Mouse (Mus musculus) layer of hippocampus, adult 2 months (tissue): ENCODE measurements around the gene Vps53. TPM values are rescaled to one million over a fixed set of nuclear protein-coding genes. Genes with fewer than 3 reads are reported as not detected.

ENCODE experiments used
- DNase-seq, 2 experiments: peaks; one replicate each; pipeline ENCODE4 v3.0.0; 2022; ENCODE audit warnings: low spot score in 2 of 2
- H3K27ac ChIP-seq: fragments of 200-600 bp; 2 replicates; pipeline ENCODE4 v1.8.1; 2022
- H3K4me3 ChIP-seq: fragments of 200-600 bp; 2 replicates; pipeline ENCODE4 v1.8.1; 2022; ENCODE audit warnings: mild to moderate bottlenecking
- CTCF ChIP-seq: fragments of 200-600 bp; conservative IDR thresholded peaks from 2 replicates; pipeline ENCODE4 v1.8.1; 2022; ENCODE audit warnings: antibody characterized with exemption, mild to moderate bottlenecking, moderate library complexity
- total RNA-seq, 2 experiments: library from RNA; stranded (reverse); gene quantifications; 2 replicates each; pipeline ENCODE4 v1.2.3; 2021

Gene Vps53
- total RNA-seq, 2 experiments from 2014 or later: 97.1 to 103 TPM

DNA sequence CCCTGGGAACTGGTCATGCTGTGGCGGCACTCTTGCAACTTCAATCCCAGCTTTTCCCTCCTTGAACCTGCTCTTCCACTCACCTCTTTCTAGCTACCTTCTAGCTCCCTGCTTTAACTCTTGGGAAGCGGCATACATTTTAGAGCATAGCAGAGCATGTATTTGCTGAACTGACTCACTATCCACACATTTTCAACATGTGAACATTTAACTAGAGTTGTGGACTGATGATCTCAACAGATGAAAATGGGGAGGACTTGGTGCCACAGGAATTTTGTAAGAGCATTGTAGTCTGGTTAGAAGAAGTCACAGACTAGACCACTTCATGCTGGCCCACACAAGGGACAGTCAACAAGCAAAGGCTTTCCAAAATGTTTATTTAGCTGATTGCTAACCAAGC lies 21.1 kb downstream of the Vps53 start:
- H3K27ac ChIP-seq: no peak overlapping the region
- no peak overlapping the region for H3K4me3 ChIP-seq
- no peak for DNase-seq
- no peak for TF ChIP-seq CTCF

DNA sequence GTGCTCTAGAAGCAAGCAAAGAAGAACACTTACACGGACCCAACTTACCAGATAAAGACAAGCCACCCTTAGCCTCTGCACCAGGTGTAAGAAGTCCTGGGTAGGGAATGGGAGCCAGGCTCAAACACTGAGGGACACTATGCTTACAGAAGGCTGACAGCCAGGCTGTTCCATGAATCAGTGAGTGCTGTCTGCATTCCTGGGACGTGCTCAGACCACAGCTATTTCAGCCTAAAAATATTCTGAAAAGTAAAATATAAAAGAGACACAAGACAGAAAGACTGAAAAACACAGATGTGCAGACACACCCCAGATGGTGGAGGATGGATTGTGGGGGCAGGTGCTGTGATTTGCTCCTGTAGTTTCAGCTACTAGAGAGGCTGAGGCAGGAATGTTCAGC lies 24.6 kb downstream of the Vps53 start:
- H3K27ac ChIP-seq: no peak overlapping the region

DNA sequence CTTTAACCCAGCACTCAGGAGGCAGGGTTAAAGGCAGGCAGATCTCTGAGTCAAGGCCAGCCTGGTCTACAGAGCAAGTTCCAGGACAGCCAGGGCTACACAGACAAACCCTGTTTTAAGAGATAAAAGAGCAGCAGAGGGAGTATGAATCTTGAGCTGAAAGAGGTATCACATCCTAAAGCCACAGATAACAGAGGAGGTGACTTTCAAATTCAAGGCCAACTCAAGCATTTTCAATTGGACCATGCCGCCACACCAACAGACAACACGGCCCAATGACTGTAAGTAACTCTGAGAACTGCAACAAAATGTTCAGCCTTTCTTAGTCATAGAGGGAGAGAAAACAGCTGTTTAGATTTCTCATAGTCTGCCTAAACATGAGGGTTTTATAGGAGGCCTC lies 25.2 kb downstream of the Vps53 start:
- H3K4me3 ChIP-seq: no peak overlapping the region
- no peak overlapping the region for H3K27ac ChIP-seq
- no peak for TF ChIP-seq CTCF
- no peak for DNase-seq

More for the DNA sequence above, 24.6 kb downstream of the Vps53 start:
- H3K4me3 ChIP-seq: no peak overlapping the region
- DNase-seq: no peak
- TF ChIP-seq CTCF: no peak

DNA sequence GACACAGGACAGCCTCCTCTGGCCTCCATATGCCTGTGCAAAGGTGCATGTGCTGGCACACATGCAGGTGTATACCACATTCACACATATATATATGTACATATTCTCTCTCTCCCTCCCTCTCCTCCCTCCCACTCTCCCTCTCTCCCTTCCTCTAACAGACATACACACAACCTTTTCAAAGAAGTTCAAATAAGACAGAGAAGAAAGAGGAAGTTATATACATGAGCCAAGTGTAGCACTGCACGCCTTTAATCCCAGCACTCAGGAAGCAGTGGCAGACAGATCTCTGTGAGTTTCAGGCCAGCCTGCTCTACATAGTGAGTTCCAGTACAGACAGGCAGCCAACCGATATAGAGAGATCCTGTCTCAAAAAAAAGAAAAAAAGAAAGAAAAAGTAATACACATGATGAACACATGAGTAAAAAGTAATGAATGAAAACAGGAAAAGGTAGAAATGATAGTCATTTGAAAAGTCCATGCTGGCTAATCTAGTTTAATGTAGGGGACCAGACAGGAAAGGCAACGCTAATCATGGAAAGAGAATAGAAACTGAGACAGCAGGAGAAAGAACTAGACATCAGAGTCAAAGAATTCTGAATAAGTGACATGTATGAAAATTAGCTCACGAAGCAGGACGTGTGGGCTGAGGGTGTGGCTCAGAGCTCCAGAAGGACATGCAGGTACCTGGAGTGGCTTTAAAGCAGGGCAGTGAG lies 26.1 kb downstream of the Vps53 start:
- no peak for TF ChIP-seq CTCF
- H3K27ac ChIP-seq: no peak overlapping the region
- no peak for DNase-seq
- H3K4me3 ChIP-seq: no peak overlapping the region

GRCm38 (mm10) chr11:76150980-76151379 lies 28.5 kb downstream of the Vps53 start:
- DNase-seq: no peak
- TF ChIP-seq CTCF: no peak
- Histone ChIP-seq H3K4me3 (no peak overlapping the region), H3K27ac (peak overlapping the region; percentile 28; the same call in 1 of the 2 replicates)

DNA sequence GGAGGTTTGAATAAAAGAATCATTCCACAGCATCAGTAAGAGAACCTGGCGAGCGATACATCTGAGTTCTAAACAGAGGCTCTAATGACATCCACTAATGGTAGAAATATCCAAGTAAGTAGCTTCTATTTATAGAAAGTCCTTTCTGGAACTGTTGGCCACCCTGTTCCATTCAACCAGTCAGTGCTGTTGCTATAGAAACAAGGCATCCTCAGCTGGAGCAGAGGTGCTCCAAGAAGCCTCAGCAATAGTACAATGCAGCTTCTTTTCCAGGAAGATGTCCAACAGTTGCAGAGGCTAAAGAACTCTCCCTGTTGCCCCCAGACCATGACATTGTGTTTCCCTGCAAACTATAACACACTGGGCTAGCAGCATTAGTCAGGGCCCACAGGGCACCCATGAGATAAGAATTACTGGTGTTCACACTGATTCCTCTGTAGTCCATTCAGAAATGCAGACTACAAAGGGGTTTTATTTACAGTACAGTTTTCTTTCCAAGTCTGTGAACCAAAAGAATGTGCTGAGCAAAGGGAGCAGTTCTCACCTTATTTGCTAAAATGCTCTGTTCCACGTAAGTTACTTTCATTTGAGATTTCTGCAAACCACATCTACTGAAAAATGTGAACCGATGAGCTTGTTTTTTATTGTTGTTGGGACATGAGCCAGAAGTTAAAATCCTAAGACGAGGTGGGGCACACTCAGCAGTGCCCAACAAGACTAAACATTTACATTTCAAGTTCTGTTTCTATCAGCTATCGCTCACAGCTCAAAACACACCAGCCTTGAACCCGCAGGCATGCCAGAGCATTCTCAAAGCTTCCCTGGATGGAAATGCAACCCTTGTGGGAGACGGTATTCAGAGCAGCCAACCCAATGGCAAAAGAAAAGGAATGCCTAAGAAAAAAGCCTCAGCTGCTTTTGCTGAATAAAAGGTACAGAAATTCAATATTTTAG lies 31.1 kb downstream of the Vps53 start:
- DNase-seq: peak in 1 of 2 experiments; percentile 29
- Histone ChIP-seq H3K27ac (peak overlapping the region; percentile 28; the same call in 1 of the 2 replicates), H3K4me3 (no peak overlapping the region)
- TF ChIP-seq CTCF: no peak

GRCm38 (mm10) chr11:76146187-76147010 lies 33.0 kb downstream of the Vps53 start:
- Histone ChIP-seq H3K4me3 (no peak overlapping the region), H3K27ac (no peak overlapping the region)
- DNase-seq: no peak
- no peak for TF ChIP-seq CTCF

DNA sequence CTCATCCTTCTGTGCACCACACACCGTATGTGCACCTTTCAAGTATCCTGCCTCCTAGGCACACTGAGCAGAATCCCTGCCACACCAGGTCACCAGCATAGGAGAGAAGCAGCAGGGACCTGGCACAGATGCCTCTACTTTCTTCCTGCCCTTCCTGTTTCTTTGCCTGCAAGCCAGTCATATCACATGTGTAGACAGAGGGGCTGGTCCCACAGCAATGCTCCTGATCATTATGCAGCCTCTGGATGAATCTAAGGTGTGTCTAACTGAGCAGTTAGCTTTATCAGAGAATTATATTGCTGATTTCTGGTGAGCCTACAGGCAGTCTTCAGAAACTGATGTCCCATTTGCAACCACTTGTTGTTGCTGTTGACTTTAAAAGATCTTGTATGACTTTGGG lies 34.3 kb downstream of the Vps53 start:
- Histone ChIP-seq H3K4me3 (no peak overlapping the region), H3K27ac (no peak overlapping the region)
- DNase-seq: no peak
- no peak for TF ChIP-seq CTCF

DNA sequence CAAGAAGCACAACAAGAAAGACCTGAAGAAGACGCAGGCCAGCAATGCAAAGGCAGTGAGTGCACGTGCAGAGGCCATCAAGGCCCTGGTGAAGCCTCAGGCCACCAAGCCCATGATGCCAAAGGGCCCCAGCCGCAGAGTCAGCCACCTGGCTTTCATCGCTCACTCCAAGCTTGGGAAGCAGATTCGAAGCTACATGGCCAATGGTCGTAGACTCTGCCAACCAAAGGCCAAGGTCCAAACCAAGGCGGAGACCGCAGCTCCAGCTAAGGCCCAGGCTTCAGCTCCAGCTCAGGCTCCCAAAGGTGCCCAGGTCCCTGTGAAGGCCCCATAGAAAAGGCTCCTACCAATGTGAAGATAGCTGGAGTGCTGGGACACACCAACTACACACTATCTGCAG lies 35.1 kb downstream of the Vps53 start:
- TF ChIP-seq CTCF: no peak
- Histone ChIP-seq H3K27ac (no peak overlapping the region), H3K4me3 (no peak overlapping the region)
- no peak for DNase-seq

GRCm38 (mm10) chr11:76137996-76138395 lies 41.5 kb downstream of the Vps53 start:
- TF ChIP-seq CTCF: no peak
- H3K4me3 ChIP-seq: no peak overlapping the region
- no peak overlapping the region for H3K27ac ChIP-seq
- DNase-seq: no peak

- Histone ChIP-seq H3K27ac (no peak overlapping the region), H3K4me3 (no peak overlapping the region)
- DNase-seq: no peak
- TF ChIP-seq CTCF: 0 out of 2 replicates have a peak, but pooled peaks have one; percentile 13
These were observed 43.6 kb downstream of the Vps53 start for GRCm38 (mm10) chr11:76135641-76136437.

DNA sequence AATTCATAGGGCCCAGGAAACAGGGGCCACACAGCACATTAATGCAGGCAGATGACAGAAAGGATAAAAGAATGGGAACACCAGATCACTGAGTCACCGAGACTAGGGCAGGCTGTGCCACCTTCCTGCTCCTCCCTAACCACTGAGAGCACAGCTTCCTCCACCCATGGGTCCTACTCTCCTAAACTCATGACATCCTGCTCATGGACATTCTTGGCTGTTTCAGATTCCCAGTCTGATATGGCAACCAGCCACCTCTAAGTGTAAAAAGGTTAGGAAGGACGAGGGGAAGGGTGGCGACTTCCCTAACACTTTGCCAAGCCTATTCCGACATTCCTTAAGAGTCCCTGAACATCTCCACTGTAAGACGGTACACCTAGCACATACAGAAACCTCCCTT lies 48.6 kb downstream of the Vps53 start:
- no peak for DNase-seq
- 0 out of 2 replicates have a peak overlapping the region, but pooled peaks have one; percentile 46 for H3K27ac ChIP-seq
- no peak overlapping the region for H3K4me3 ChIP-seq
- no peak for TF ChIP-seq CTCF
